Mouse (Mus musculus) neural tube, embryonic 11.5 days (tissue): ENCODE measurements around the gene Gm20835. TPM values are rescaled to one million over a fixed set of nuclear protein-coding genes. Genes with fewer than 3 reads are reported as not detected.
"Not testable (repeated sequence)": the region's sequence is repeated elsewhere in the genome, so short reads cannot be mapped to it uniquely, and the experiment has no call there.

Source experiments
- ATAC-seq: fragments of 200-750 bp; cut with Nextera tagmentation; 2 replicates; pipeline ENCODE4 v1.8.0; 2017; ENCODE audit warnings: moderate number of reproducible peaks, mild to moderate bottlenecking, moderate TSS enrichment, moderate library complexity; ENCODE audit not compliant: insufficient read depth, low FRiP score, low TSS enrichment
- DNase-seq: peaks from one replicate; pipeline ENCODE4 v3.0.0-alpha.2; 2015; ENCODE audit warnings: low spot score
- H3K27ac ChIP-seq: fragments of 300-500 bp; sonication (generic); 2 replicates; pipeline ENCODE4 v1.5.1; 2014; ENCODE audit warnings: low read depth, mild to moderate bottlenecking, low read length
- H3K27me3 ChIP-seq: fragments of 300-500 bp; sonication (generic); 2 replicates; pipeline ENCODE4 v1.6.1; 2014; ENCODE audit warnings: mild to moderate bottlenecking, low read length, mixed read lengths; ENCODE audit not compliant: control insufficient read depth, insufficient read depth
- H3K36me3 ChIP-seq: fragments of 300-500 bp; sonication (generic); 2 replicates; pipeline ENCODE4 v1.6.1; 2014; ENCODE audit warnings: mild to moderate bottlenecking, low read length, moderate library complexity, mixed read lengths; ENCODE audit not compliant: control insufficient read depth, insufficient read depth
- H3K4me1 ChIP-seq: fragments of 300-500 bp; sonication (generic); 2 replicates; pipeline ENCODE4 v1.6.1; 2014; ENCODE audit warnings: low read length, mixed read lengths; ENCODE audit not compliant: control insufficient read depth, insufficient read depth
- H3K4me2 ChIP-seq: fragments of 300-500 bp; sonication (generic); 2 replicates; pipeline ENCODE4 v1.6.1; 2014; ENCODE audit warnings: low read depth, mild to moderate bottlenecking, moderate library complexity
- H3K4me3 ChIP-seq: fragments of 300-500 bp; sonication (generic); 2 replicates; pipeline ENCODE4 v1.5.1; 2014; ENCODE audit warnings: low read depth, low read length
- H3K9ac ChIP-seq: fragments of 300-500 bp; sonication (generic); 2 replicates; pipeline ENCODE4 v1.6.1; 2014; ENCODE audit warnings: mild to moderate bottlenecking, low read length
- H3K9me3 ChIP-seq: fragments of 300-500 bp; sonication (generic); 2 replicates; pipeline ENCODE4 v1.6.1; 2016; ENCODE audit warnings: low read length; ENCODE audit not compliant: control insufficient read depth
- WGBS: fragments of 180-500 bp; shearing (Covaris S2); extraction: QIAGEN DNeasy Blood & Tissue Kit; methylation state at CpG from one replicate; pipeline ENCODE4 v1.1.7; 2014; 5-methylcytosine and 5-hydroxymethylcytosine counted together
- polyA plus RNA-seq: library from polyadenylated mRNA; unstranded; fragments of >200 nt; fragmentation: Nextera tagmentation; extraction: Ambion mirVana; gene quantifications from 2 replicates; pipeline ENCODE4 v1.2.1, GENCODE M21; 2014

Gm20835 gene
- polyA plus RNA-seq, result not detected in 2 replicates

DNA sequence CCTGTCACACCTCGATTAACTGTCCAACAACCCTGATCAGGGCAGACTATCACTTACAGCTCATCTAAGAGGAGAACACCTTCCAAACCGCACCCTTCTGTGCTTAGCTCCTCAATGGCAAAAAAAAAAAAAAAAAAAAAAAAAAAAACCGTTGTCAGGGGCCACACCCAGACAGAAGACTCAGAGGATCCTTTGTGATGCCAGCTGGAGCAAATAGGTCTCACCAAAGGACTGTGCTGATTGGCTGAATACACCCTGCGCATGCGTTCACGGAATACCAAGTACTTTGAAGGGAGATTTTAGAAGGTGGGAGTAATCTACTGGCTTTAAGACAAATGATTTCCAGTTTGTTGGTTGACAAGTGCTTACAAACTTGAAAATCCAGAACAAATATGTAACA is at the start of gene Gm20835:
Gene Gm20835 (minus strand): TSS at position 101 of the 400 bp plus-strand sequence.
- no CpG with 5 or more reads among the region's 6 CpGs for WGBS
- not testable (repeated sequence) for H3K4me2 ChIP-seq, H3K9ac ChIP-seq, H3K27ac ChIP-seq, ATAC-seq, H3K9me3 ChIP-seq, H3K4me3 ChIP-seq, DNase-seq, H3K4me1 ChIP-seq, H3K27me3 ChIP-seq, H3K36me3 ChIP-seq
